Mouse (Mus musculus): ENCODE measurements around the gene Pnma5. TPM values are rescaled to one million over a fixed set of nuclear protein-coding genes. Genes with fewer than 3 reads are reported as not detected.

The Pnma5 gene
- polyA plus RNA-seq, 1 experiment from 2014 or later, result not detected

MicroRNAs encoded within 50 kb of the gene (microRNA counts, 519-probe panel; counts per million panel counts)
- 322 counts per million, percentile 70 among the panel's probes with 10 or more counts for microRNA mmu-miR-2137

Small RNA genes lying within 50 kb of the gene (microRNA-seq; reads per million reads assigned to microRNA genes)
- gene Mir2137, result not detected

Other genes starting within 250 kb of the Pnma5 start
- gene Gabrq, start 211.9 kb downstream of the Pnma5 start, polyA plus RNA-seq (2014; fragmentation: Nextera tagmentation; extraction: Ambion mirVana), result 0.15 and 0.28 TPM in 2 replicates
- gene Cetn2, start 118.7 kb downstream of the Pnma5 start, polyA plus RNA-seq (2014; fragmentation: Nextera tagmentation; extraction: Ambion mirVana), result 63.5 and 68.6 TPM in 2 replicates
- gene Nsdhl, start 118.5 kb downstream of the Pnma5 start, polyA plus RNA-seq (2014; fragmentation: Nextera tagmentation; extraction: Ambion mirVana), result 15.5 and 16.5 TPM in 2 replicates
- 4.6 and 4.9 TPM in 2 replicates for gene Zfp185, start 49.8 kb downstream of the Pnma5 start, polyA plus RNA-seq (2014; fragmentation: Nextera tagmentation; extraction: Ambion mirVana)
- gene Pnma3, start 27.7 kb upstream of the Pnma5 start, polyA plus RNA-seq (2014; fragmentation: Nextera tagmentation; extraction: Ambion mirVana), result not detected in 2 replicates
- gene Xlr4a, start 45.4 kb upstream of the Pnma5 start, polyA plus RNA-seq (2014; fragmentation: Nextera tagmentation; extraction: Ambion mirVana), result 1.8 TPM in 1 of 2 replicates, not detected in the other
- gene Xlr3a, start 60.0 kb upstream of the Pnma5 start, polyA plus RNA-seq (2014; fragmentation: Nextera tagmentation; extraction: Ambion mirVana), result 1.4 TPM in 2 replicates
- gene Gm14685, start 79.9 kb upstream of the Pnma5 start, polyA plus RNA-seq (2014; fragmentation: Nextera tagmentation; extraction: Ambion mirVana), result not detected in 2 replicates
- not detected in 2 replicates for gene Xlr5b, start 111.7 kb upstream of the Pnma5 start, polyA plus RNA-seq (2014; fragmentation: Nextera tagmentation; extraction: Ambion mirVana)
- not detected in 2 replicates for gene DXBay18, start 112.3 kb upstream of the Pnma5 start, polyA plus RNA-seq (2014; fragmentation: Nextera tagmentation; extraction: Ambion mirVana)
- gene Spin2d, start 139.9 kb upstream of the Pnma5 start, polyA plus RNA-seq (2014; fragmentation: Nextera tagmentation; extraction: Ambion mirVana), result not detected in 2 replicates
- 2.7 and 11.9 TPM in 2 replicates for gene Xlr3b, start 155.1 kb upstream of the Pnma5 start, polyA plus RNA-seq (2014; fragmentation: Nextera tagmentation; extraction: Ambion mirVana)
- gene Xlr4b, start 177.2 kb upstream of the Pnma5 start, polyA plus RNA-seq (2014; fragmentation: Nextera tagmentation; extraction: Ambion mirVana), result 0.26 and 2.3 TPM in 2 replicates
- gene F8a, start 191.2 kb upstream of the Pnma5 start, polyA plus RNA-seq (2014; fragmentation: Nextera tagmentation; extraction: Ambion mirVana), result 9.4 and 10.0 TPM in 2 replicates
- 0.35 TPM in 1 of 2 replicates, not detected in the other for gene Xlr4c, start 206.0 kb upstream of the Pnma5 start, polyA plus RNA-seq (2014; fragmentation: Nextera tagmentation; extraction: Ambion mirVana)
- not detected in 2 replicates for gene Xlr3c, start 228.3 kb upstream of the Pnma5 start, polyA plus RNA-seq (2014; fragmentation: Nextera tagmentation; extraction: Ambion mirVana)